Mouse (Mus musculus) right cerebral cortex, adult 2 months (tissue): ENCODE measurements around the gene Hs6st1.
"Not testable (repeated sequence)": the region's sequence is repeated elsewhere in the genome, so short reads cannot be mapped to it uniquely, and the experiment has no call there.

Experiments used
- DNase-seq, 2 experiments: peaks; one replicate each; pipeline ENCODE4 v3.0.0; 2021 to 2022; ENCODE audit warnings: low spot score in 2 of 2

Hs6st1 gene

GRCm38 (mm10) chr1:36068076-36068475 lies at the start of gene Hs6st1:
Gene Hs6st1 (plus strand): TSS chr1:36068400.
- DNase-seq = peak; percentile 88 to 89

- no peak for DNase-seq
Measured at GRCm38 (mm10) chr1:36018617-36019016, 49.6 kb upstream of the Hs6st1 start.

GRCm38 (mm10) chr1:36019161-36019560 lies 49.0 kb upstream of the Hs6st1 start:
- DNase-seq = no peak

GRCm38 (mm10) chr1:36020315-36020714 lies 47.9 kb upstream of the Hs6st1 start:
- DNase-seq = no peak

GRCm38 (mm10) chr1:36030421-36030821 lies 37.8 kb upstream of the Hs6st1 start:
- DNase-seq = peak; percentile 69 to 73

- no peak for DNase-seq
Measured at GRCm38 (mm10) chr1:36038769-36039168, 29.4 kb upstream of the Hs6st1 start.

GRCm38 (mm10) chr1:36042072-36042471 lies 26.1 kb upstream of the Hs6st1 start:
- DNase-seq = no peak

- DNase-seq = not testable (repeated sequence)
Measured at GRCm38 (mm10) chr1:36043793-36044192, 24.4 kb upstream of the Hs6st1 start.

GRCm38 (mm10) chr1:36044288-36044687 lies 23.9 kb upstream of the Hs6st1 start:
- DNase-seq = no peak

GRCm38 (mm10) chr1:36052672-36053071 lies 15.5 kb upstream of the Hs6st1 start:
- DNase-seq = no peak

- DNase-seq = no peak
Measured at GRCm38 (mm10) chr1:36053566-36053965, 14.6 kb upstream of the Hs6st1 start.

- no peak for DNase-seq
Measured at GRCm38 (mm10) chr1:36054182-36054966, 13.8 kb upstream of the Hs6st1 start.

- no peak for DNase-seq
Measured at GRCm38 (mm10) chr1:36054967-36055357, 13.2 kb upstream of the Hs6st1 start.

GRCm38 (mm10) chr1:36059351-36059750 lies 8.8 kb upstream of the Hs6st1 start:
- DNase-seq = no peak

GRCm38 (mm10) chr1:36059959-36060953 lies 7.9 kb upstream of the Hs6st1 start:
- no peak for DNase-seq

- DNase-seq = no peak
Measured at GRCm38 (mm10) chr1:36061211-36061915, 6.8 kb upstream of the Hs6st1 start.

- no peak for DNase-seq
Measured at GRCm38 (mm10) chr1:36062088-36062805, 6.0 kb upstream of the Hs6st1 start.

GRCm38 (mm10) chr1:36062826-36063640 lies 5.2 kb upstream of the Hs6st1 start:
- DNase-seq = no peak

- no peak for DNase-seq
Measured at GRCm38 (mm10) chr1:36063641-36063955, 4.6 kb upstream of the Hs6st1 start.

- no peak for DNase-seq
Measured at GRCm38 (mm10) chr1:36064223-36064622, 4.0 kb upstream of the Hs6st1 start.
